Mouse (Mus musculus): ENCODE measurements around the gene Vhl.

Gene Vhl

GRCm38 (mm10) chr6:113599833-113600232 lies 23.9 kb upstream of the Vhl start:
- no peaks in the 10 kb centered on the region for H3K27me3 ChIP-seq (ENCODE audit: insufficient read depth, low read length)
- TF ChIP-seq POU5F1 (IDR thresholded peaks at IDR 0.05; ENCODE audit: borderline replicate concordance, low read length): no peak
- TF ChIP-seq NANOG (IDR thresholded peaks at IDR 0.05; ENCODE audit: borderline replicate concordance, low read length): no peak
- TF ChIP-seq CTCF (conservative IDR thresholded peaks at IDR 0.05; ENCODE audit: low read length): no peak
- peaks cover 56% of the 10 kb centered on the region for H3K4me1 ChIP-seq (replicated peaks; ENCODE audit: low read depth, low read length)
- H3K4me3 ChIP-seq (replicated peaks; ENCODE audit: low read length): peak overlapping the region; percentile 68
- H3K36me3 ChIP-seq (ENCODE audit: insufficient read depth, low read length): peaks cover 39% of the 10 kb centered on the region
- no peaks in the 10 kb centered on the region for H3K9me3 ChIP-seq (ENCODE audit: low read length)

- Histone ChIP-seq H3K4me3 (replicated peaks; ENCODE audit: low read length) (peak within 1 kb of the TSS; percentile 68), H3K27me3 (ENCODE audit: insufficient read depth, low read length) (no peaks in the 10 kb centered on the region), H3K9me3 (ENCODE audit: low read length) (no peaks in the 10 kb centered on the region), H3K36me3 (ENCODE audit: insufficient read depth, low read length) (peaks cover 33% of the 10 kb centered on the region), H3K4me1 (replicated peaks; ENCODE audit: low read depth, low read length) (peaks cover 61% of the 10 kb centered on the region)
- 0 out of 2 replicates have a peak, but pooled peaks have one; percentile 7 for TF ChIP-seq NANOG (IDR thresholded peaks at IDR 0.05; ENCODE audit: borderline replicate concordance, low read length)
- no peak for TF ChIP-seq POU5F1 (IDR thresholded peaks at IDR 0.05; ENCODE audit: borderline replicate concordance, low read length)
These were observed 23.1 kb upstream of the Vhl start, which contains the start of gene Fancd2os for GRCm38 (mm10) chr6:113600543-113601139. Gene Fancd2os (minus strand): TSS chr6:113600715.

GRCm38 (mm10) chr6:113602821-113603220 lies 20.9 kb upstream of the Vhl start:
- TF ChIP-seq NANOG (IDR thresholded peaks at IDR 0.05; ENCODE audit: borderline replicate concordance, low read length): no peak
- TF ChIP-seq CTCF (conservative IDR thresholded peaks at IDR 0.05; ENCODE audit: low read length): no peak
- TF ChIP-seq POU5F1 (IDR thresholded peaks at IDR 0.05; ENCODE audit: borderline replicate concordance, low read length): no peak
- H3K4me3 ChIP-seq (replicated peaks; ENCODE audit: low read length): no peak overlapping the region
- peaks cover 34% of the 10 kb centered on the region for H3K36me3 ChIP-seq (ENCODE audit: insufficient read depth, low read length)
- no peaks in the 10 kb centered on the region for H3K27me3 ChIP-seq (ENCODE audit: insufficient read depth, low read length)
- H3K9me3 ChIP-seq (ENCODE audit: low read length): no peaks in the 10 kb centered on the region
- peaks cover 70% of the 10 kb centered on the region for H3K4me1 ChIP-seq (replicated peaks; ENCODE audit: low read depth, low read length)

GRCm38 (mm10) chr6:113603993-113604392 lies 19.8 kb upstream of the Vhl start:
- Histone ChIP-seq H3K4me1 (replicated peaks; ENCODE audit: low read depth, low read length) (peaks cover 78% of the 10 kb centered on the region), H3K27me3 (ENCODE audit: insufficient read depth, low read length) (no peaks in the 10 kb centered on the region), H3K4me3 (replicated peaks; ENCODE audit: low read length) (peak overlapping the region; percentile 97), H3K36me3 (ENCODE audit: insufficient read depth, low read length) (peaks cover 34% of the 10 kb centered on the region), H3K9me3 (ENCODE audit: low read length) (no peaks in the 10 kb centered on the region)
- TF ChIP-seq POU5F1 (IDR thresholded peaks at IDR 0.05; ENCODE audit: borderline replicate concordance, low read length) (no peak), CTCF (conservative IDR thresholded peaks at IDR 0.05; ENCODE audit: low read length) (no peak), NANOG (IDR thresholded peaks at IDR 0.05; ENCODE audit: borderline replicate concordance, low read length) (no peak)

- Histone ChIP-seq H3K4me1 (replicated peaks; ENCODE audit: low read depth, low read length) (peaks cover 77% of the 10 kb centered on the region), H3K36me3 (ENCODE audit: insufficient read depth, low read length) (peaks cover 38% of the 10 kb centered on the region), H3K27me3 (ENCODE audit: insufficient read depth, low read length) (no peaks in the 10 kb centered on the region), H3K9me3 (ENCODE audit: low read length) (no peaks in the 10 kb centered on the region), H3K4me3 (replicated peaks; ENCODE audit: low read length) (peak within 1 kb of the TSS; percentile 97)
- TF ChIP-seq CTCF (conservative IDR thresholded peaks at IDR 0.05; ENCODE audit: low read length): peak; percentile 52
- no peak for TF ChIP-seq NANOG (IDR thresholded peaks at IDR 0.05; ENCODE audit: borderline replicate concordance, low read length)
- no peak for TF ChIP-seq POU5F1 (IDR thresholded peaks at IDR 0.05; ENCODE audit: borderline replicate concordance, low read length)
These were observed 19.1 kb upstream of the Vhl start, which contains the start of gene Brk1 for GRCm38 (mm10) chr6:113604432-113605223. Gene Brk1 (plus strand): TSS chr6:113604772.

- H3K27me3 ChIP-seq (ENCODE audit: insufficient read depth, low read length): no peaks in the 10 kb centered on the region
- peaks cover 42% of the 10 kb centered on the region for H3K36me3 ChIP-seq (ENCODE audit: insufficient read depth, low read length)
- peaks cover 77% of the 10 kb centered on the region for H3K4me1 ChIP-seq (replicated peaks; ENCODE audit: low read depth, low read length)
- no peaks in the 10 kb centered on the region for H3K9me3 ChIP-seq (ENCODE audit: low read length)
- H3K4me3 ChIP-seq (replicated peaks; ENCODE audit: low read length): peak overlapping the region; percentile 97
- TF ChIP-seq NANOG (IDR thresholded peaks at IDR 0.05; ENCODE audit: borderline replicate concordance, low read length): no peak
- TF ChIP-seq POU5F1 (IDR thresholded peaks at IDR 0.05; ENCODE audit: borderline replicate concordance, low read length): no peak
These were observed 18.6 kb upstream of the Vhl start for GRCm38 (mm10) chr6:113605224-113605545.

GRCm38 (mm10) chr6:113608871-113609270 lies 14.9 kb upstream of the Vhl start:
- TF ChIP-seq NANOG (IDR thresholded peaks at IDR 0.05; ENCODE audit: borderline replicate concordance, low read length) (no peak), POU5F1 (IDR thresholded peaks at IDR 0.05; ENCODE audit: borderline replicate concordance, low read length) (no peak), CTCF (conservative IDR thresholded peaks at IDR 0.05; ENCODE audit: low read length) (no peak)
- Histone ChIP-seq H3K9me3 (ENCODE audit: low read length) (no peaks in the 10 kb centered on the region), H3K36me3 (ENCODE audit: insufficient read depth, low read length) (peaks cover 76% of the 10 kb centered on the region), H3K4me1 (replicated peaks; ENCODE audit: low read depth, low read length) (peaks cover 72% of the 10 kb centered on the region), H3K4me3 (replicated peaks; ENCODE audit: low read length) (no peak overlapping the region), H3K27me3 (ENCODE audit: insufficient read depth, low read length) (no peaks in the 10 kb centered on the region)

GRCm38 (mm10) chr6:113609293-113609692 lies 14.5 kb upstream of the Vhl start:
- TF ChIP-seq POU5F1 (IDR thresholded peaks at IDR 0.05; ENCODE audit: borderline replicate concordance, low read length): no peak
- TF ChIP-seq CTCF (conservative IDR thresholded peaks at IDR 0.05; ENCODE audit: low read length): no peak
- Histone ChIP-seq H3K27me3 (ENCODE audit: insufficient read depth, low read length) (no peaks in the 10 kb centered on the region), H3K4me1 (replicated peaks; ENCODE audit: low read depth, low read length) (peaks cover 68% of the 10 kb centered on the region), H3K9me3 (ENCODE audit: low read length) (no peaks in the 10 kb centered on the region), H3K36me3 (ENCODE audit: insufficient read depth, low read length) (peaks cover 81% of the 10 kb centered on the region), H3K4me3 (replicated peaks; ENCODE audit: low read length) (no peak overlapping the region)
